Mouse (Mus musculus) cerebellum, adult 9-11 months (tissue): ENCODE measurements around the gene Nosip.
"Not testable (repeated sequence)": the region's sequence is repeated elsewhere in the genome, so short reads cannot be mapped to it uniquely, and the experiment has no call there.

Source experiments
- DNase-seq: peaks from one replicate; pipeline ENCODE4 v3.0.0; 2022

Nosip gene

DNA sequence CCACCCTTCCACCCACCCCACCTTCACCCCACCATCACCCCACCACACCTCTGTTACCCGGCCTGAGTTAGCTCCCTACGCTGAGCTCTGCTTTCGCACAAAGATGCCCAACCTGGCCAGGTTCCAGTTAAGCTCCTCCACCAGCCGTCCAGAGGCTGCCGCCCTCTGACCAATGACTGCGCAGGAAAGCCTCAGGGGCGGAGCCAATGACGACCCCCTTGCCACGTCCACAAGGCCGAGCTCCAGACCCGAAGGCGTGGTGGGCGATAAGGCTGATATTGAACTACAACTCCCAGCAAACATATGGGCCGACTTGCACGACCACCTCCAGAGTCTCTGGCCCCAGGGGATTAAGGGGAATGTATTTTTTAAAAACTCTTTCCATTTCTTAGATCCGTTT, 29.8 kb downstream of the Nosip start, which contains the start of gene Rcn3:
Gene Rcn3, minus strand, starts transcription at position 174 of the 400 bp plus-strand sequence.
- DNase-seq: no peak

- no peak for DNase-seq
Measured at GRCm38 (mm10) chr7:45092828-45093515, 30.7 kb downstream of the Nosip start.

DNA sequence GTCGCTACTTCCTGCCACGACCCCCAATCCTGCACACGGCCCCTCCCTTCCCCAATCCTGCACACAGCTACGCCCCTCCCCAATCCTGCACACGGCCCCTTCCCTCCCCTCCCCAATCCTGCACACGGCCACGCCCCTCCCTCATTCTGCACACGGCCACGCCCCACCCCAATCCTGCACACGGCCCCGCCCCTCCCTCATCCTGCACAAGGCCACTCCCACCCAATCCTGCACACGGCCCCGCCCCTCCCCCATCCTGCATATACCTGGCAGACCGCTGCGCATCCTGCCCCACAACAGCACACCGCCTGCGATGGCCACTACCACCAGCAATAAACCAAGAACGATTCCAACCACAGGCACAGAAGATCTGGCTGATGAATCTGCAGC, 31.3 kb downstream of the Nosip start:
- DNase-seq: no peak

GRCm38 (mm10) chr7:45094121-45094520, 31.9 kb downstream of the Nosip start:
- no peak for DNase-seq

DNA sequence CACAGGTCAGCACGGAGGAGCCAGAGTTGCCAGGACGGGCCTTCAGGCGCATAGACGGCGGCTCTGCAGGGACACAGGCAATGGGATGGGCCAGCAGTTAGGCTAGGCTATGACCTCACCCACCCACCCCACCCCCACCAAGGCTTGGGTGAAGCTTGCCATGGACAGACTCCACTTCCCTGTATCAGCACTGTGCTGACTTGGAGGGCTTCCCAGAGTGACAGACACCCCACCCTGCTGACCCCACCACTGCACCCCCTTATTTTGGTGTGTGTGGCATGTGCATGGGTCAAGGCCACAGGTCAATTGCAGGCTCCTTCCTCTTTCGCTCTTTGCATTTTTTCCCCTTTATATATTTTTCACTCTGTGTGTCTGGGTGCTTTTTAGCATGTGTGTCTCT, 33.1 kb downstream of the Nosip start:
- no peak for DNase-seq

DNA sequence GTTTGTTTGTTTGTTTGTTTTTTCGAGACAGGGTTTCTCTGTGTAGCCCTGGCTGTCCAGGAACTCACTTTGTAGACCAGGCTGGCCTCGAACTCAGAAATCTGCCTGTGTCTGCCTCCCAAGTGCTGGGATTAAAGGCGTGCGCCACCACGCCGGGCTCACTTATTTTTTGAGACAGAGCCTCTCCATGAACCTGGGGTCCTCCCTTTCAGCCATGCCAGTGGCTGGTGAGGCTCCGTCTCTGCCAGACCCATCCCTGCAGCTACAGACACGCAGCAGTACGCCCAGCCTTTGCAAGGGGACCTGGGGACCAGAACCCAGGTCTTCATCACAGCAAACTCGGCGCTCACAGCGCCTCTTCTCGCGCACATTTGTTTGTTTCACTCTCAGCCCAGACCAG, 33.7 kb downstream of the Nosip start:
- DNase-seq: not testable (repeated sequence)

GRCm38 (mm10) chr7:45097479-45097878, 35.2 kb downstream of the Nosip start:
- DNase-seq: no peak

- no peak for DNase-seq
Measured at GRCm38 (mm10) chr7:45098541-45099240, 36.5 kb downstream of the Nosip start.

DNA sequence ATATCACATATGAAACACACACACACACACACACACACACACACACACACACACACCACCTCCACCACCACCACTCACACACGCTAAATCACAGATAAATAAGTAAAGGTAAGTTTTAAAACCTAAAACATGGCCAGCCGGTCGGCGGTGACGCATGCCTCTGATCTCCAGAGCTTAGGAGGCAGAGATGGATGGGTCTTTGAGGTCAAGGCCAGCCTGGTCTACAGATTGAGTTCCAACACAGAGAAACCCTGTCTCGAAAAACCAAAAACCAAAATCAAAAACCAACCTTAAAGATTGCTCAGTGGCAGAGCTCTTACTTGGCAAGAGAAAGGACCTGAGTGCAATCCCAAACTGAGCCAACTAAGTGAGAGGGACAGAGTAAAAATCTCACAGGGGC, 37.8 kb downstream of the Nosip start:
- no peak for DNase-seq

- no peak for DNase-seq
Measured at GRCm38 (mm10) chr7:45102441-45102840, 40.2 kb downstream of the Nosip start.

- no peak for DNase-seq
Measured at GRCm38 (mm10) chr7:45102940-45103585, 40.8 kb downstream of the Nosip start.

DNA sequence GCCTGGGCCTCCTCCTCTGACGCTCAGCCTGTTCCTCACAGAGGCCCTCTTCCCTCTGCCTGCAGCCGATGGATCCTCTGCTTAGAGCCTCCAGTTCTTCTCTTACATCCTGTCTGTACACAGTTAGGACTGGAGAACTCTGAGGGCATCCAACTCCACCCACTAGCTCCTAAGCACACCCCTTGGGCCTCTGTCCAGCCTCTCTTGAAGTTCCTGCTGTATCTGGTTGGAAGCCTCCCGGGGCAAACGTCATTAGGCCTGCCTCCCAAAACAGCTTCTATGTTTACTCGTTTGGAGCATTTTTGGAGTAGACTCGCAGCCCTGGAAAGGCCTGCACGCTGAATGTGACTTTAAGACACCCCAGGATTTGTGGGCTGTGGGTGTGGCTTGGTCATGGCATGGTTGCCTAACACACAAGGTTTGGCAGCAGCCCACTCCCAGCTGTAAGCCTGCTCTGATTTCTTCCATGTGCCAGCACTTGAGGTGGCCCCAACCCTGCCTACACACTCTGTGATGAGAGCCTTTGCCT, 41.5 kb downstream of the Nosip start, which contains the start of gene Fcgrt:
Gene Fcgrt, minus strand, starts transcription at position 200 of the 529 bp plus-strand sequence.
- peak; percentile 53 for DNase-seq

- DNase-seq: no peak
Measured at GRCm38 (mm10) chr7:45104941-45105340, 42.7 kb downstream of the Nosip start.

DNA sequence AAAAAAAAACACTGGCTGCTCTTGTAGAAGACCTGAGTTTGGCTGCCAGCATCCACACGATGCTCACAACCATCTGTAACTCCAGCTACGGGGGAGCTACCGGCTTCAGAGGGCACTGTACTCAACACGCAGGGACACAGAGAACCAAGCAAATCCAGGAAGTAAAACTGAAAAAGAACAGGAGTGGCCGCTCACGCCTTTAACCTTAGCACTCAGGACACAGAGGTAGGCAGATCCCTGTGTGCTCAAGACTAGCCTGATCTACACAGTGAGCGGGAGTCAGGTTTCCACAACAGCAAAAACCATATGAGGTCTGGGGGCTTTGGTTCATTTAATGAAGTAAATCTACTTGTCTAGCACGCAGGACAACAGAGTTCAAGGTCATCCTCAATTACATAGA, 43.3 kb downstream of the Nosip start:
- DNase-seq: no peak

GRCm38 (mm10) chr7:45106441-45106840, 44.2 kb downstream of the Nosip start:
- DNase-seq: no peak

- DNase-seq: no peak
Measured at GRCm38 (mm10) chr7:45107052-45107645, 44.9 kb downstream of the Nosip start.

DNA sequence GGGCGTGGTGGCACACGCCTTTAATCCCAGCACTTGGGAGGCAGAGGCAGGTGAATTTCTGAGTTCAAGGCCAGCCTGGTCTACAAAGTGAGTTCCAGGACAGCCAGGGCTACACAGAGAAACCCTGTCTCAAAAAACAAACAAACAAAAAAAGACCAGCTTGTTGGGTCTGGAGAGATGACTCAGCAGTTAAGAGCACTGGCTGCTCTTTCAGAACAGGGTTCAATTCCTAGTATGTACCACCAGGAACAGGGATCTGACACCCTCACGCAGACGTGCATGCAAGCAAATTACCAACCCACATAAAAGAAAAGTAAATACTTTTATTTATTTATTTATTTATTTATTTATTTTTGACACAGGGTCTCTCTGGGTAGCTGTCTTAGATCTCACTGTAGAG, 47.9 kb downstream of the Nosip start:
- DNase-seq: not testable (repeated sequence)

GRCm38 (mm10) chr7:45111940-45112339, 49.7 kb downstream of the Nosip start:
- no peak for DNase-seq

- no peak for DNase-seq
Measured at GRCm38 (mm10) chr7:45112529-45112928, 50.3 kb downstream of the Nosip start.

DNA sequence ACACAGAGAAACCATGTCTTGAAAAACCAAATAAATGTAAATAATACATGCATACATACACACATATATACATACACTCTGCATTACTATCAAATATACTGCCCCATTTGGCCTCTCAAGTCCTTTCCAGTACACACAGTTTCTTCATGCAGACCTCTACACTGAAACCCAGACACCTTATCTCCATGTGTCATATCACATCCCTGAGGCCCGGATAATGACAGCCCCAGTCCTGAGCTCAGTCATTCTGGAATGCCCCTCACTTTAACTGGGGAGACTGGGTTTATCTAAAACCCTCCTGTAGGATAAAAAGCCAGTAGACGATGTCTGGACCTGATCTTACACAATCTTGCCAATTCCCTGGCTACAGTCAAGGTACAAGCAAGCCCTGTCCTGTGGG, 51.2 kb downstream of the Nosip start:
- no peak for DNase-seq

- DNase-seq: no peak
Measured at GRCm38 (mm10) chr7:45117566-45117965, 55.3 kb downstream of the Nosip start.

DNA sequence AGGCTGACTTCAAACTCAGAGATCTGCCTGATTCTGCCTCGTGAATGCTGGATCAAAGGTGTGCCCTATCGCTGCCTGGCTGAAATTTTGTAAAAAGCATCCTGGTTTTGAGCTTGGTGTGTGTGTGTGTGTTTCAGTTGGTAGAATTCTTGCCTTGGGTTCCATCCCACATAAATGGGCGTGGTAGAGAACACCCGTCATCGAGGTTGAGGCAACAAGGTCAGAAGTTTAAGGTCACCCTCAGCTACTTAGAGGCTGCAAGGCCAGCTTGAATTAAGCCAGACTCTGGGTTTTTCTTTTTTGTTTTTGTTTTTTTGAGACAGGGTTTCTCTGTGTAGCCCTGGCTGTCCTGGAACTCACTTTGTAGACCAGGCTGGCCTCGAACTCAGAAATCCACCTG, 56.1 kb downstream of the Nosip start:
- DNase-seq: no peak
